ENCODE assay signal across 16 mouse cellular contexts in the genomic region with DNA sequence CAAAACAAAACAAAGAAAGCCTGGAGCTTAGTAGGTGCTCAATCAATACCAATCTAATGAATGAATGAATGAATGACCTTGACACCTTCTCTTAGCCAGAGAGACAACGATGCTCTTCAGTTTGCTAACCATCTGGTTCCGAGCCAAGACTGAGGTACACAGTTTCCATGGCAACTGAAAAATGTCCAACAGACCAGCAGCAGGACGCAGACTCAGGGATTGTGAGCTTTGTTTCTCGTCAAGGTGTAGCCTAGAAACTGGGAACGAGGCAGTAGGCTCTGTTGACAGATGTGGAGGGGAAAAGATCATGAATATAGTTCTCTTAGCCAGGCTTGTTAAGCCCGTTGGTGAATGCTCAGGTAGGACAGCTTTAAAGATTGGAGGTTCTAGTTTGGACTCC. TPM values are rescaled to one million over a fixed set of nuclear protein-coding genes. Genes with fewer than 3 reads are reported as not detected.
DNase-seq lines count a peak whose midpoint lies in the region; ATAC-seq and TF ChIP-seq lines count a peak whose summit lies in the region.
"Had no signal": no experiment of that assay in that cellular context is flagged by ENCODE, and none has a peak within 500 bp of the region (broad histone marks: within the 10 kb centered on the region; RNA-seq: fewer than 3 reads in every experiment).

No protein-coding gene starts in this region.

- TF ChIP-seq CTCF in liver, adult 2 months (IDR thresholded peaks at IDR 0.05; ENCODE audit: low read depth, low read length) = no peak

- no peak for DNase-seq in forebrain, embryonic 11.5 days (ENCODE audit: low spot score)
- DNase-seq in liver, adult 2 months (ENCODE audit: extremely low read depth, low read depth, low spot score) = peak; percentile 65
- DNase-seq in cerebellum, adult 9-10 months = peak; percentile 89
- peak; percentile 24 for DNase-seq in mesoderm, embryonic 11.5 days (ENCODE audit: low read depth, low spot score)
- no peak for DNase-seq in thymus, postnatal 0 days (ENCODE audit: low spot score)
- no peak for DNase-seq in thymus, postnatal 10 days (ENCODE audit: low spot score in 2 of 2)
- DNase-seq: adrenal gland, adult 8-10 months; B cell, adult 2 months; embryo, embryonic 11 days; heart, adult 2 months; layer of hippocampus, adult 9-11 months; lung, adult 2 months; thymus, adult 18-20 months had no signal

- no peak for TF ChIP-seq POLR2A in liver, adult 2 months (IDR thresholded peaks at IDR 0.05; ENCODE audit: extremely low read depth, insufficient read depth, low read length)

- no peaks in the 10 kb centered on the region for H3K9me3 ChIP-seq in forebrain, embryonic 12.5 days
- no peaks in the 10 kb centered on the region for H3K9me3 ChIP-seq in forebrain, embryonic 11.5 days (ENCODE audit: control insufficient read depth, low read length)
- no peaks in the 10 kb centered on the region for H3K9me3 ChIP-seq in liver, embryonic 12.5 days (replicated peaks)
- H3K9me3 ChIP-seq: limb, embryonic 10.5 days had no signal

- ATAC-seq in forebrain, embryonic 12.5 days (ENCODE audit: low FRiP score) = no peak
- no peak for ATAC-seq in forebrain, embryonic 11.5 days (replicated peaks; ENCODE audit: low FRiP score)
- ATAC-seq in liver, embryonic 12.5 days = no peak

- H3K36me3 ChIP-seq in forebrain, embryonic 12.5 days (replicated peaks) = no peaks in the 10 kb centered on the region
- H3K36me3 ChIP-seq in forebrain, embryonic 11.5 days (ENCODE audit: control insufficient read depth, insufficient read depth, low read length) = no peaks in the 10 kb centered on the region
- no peaks in the 10 kb centered on the region for H3K36me3 ChIP-seq in liver, adult 2 months (ENCODE audit: control insufficient read depth, insufficient read depth, low read length)
- peaks cover 5% of the 10 kb centered on the region; the same call in 1 of the 2 replicates for H3K36me3 ChIP-seq in liver, embryonic 12.5 days

- no peak overlapping the region for H3K4me2 ChIP-seq in forebrain, embryonic 12.5 days
- H3K4me2 ChIP-seq in forebrain, embryonic 11.5 days (ENCODE audit: low read depth, low read length, severe bottlenecking) = no peak overlapping the region
- H3K4me2 ChIP-seq in liver, embryonic 12.5 days = no peak overlapping the region

- no peak overlapping the region for H3K9ac ChIP-seq in forebrain, embryonic 12.5 days
- H3K9ac ChIP-seq in forebrain, embryonic 11.5 days (ENCODE audit: low read length) = no peak overlapping the region
- H3K9ac ChIP-seq in liver, adult 2 months (ENCODE audit: low read depth, low read length) = no peak overlapping the region
- H3K9ac ChIP-seq in liver, embryonic 12.5 days = no peak overlapping the region

- no peak overlapping the region for H3K4me3 ChIP-seq in forebrain, embryonic 12.5 days (replicated peaks)
- H3K4me3 ChIP-seq in forebrain, embryonic 11.5 days (ENCODE audit: low read depth, low read length) = no peak overlapping the region
- no peak overlapping the region for H3K4me3 ChIP-seq in liver, adult 2 months (ENCODE audit: insufficient read depth, low read depth, low read length)
- H3K4me3 ChIP-seq in liver, embryonic 12.5 days = no peak overlapping the region
- H3K4me3 ChIP-seq: heart, adult 2 months had no signal

- H3K4me1 ChIP-seq in forebrain, embryonic 12.5 days = peaks cover 15% of the 10 kb centered on the region
- H3K4me1 ChIP-seq in forebrain, embryonic 11.5 days (replicated peaks; ENCODE audit: control insufficient read depth, insufficient read depth, low read length) = peaks cover 4% of the 10 kb centered on the region; the same call in 1 of the 2 replicates
- peaks cover 2% of the 10 kb centered on the region for H3K4me1 ChIP-seq in liver, adult 2 months (ENCODE audit: control insufficient read depth, insufficient read depth, low read length)
- peaks cover 45% of the 10 kb centered on the region for H3K4me1 ChIP-seq in liver, embryonic 12.5 days

- H3K27me3 ChIP-seq in forebrain, embryonic 12.5 days = no peaks in the 10 kb centered on the region
- no peaks in the 10 kb centered on the region for H3K27me3 ChIP-seq in forebrain, embryonic 11.5 days (ENCODE audit: control insufficient read depth, insufficient read depth, low read length)
- no peaks in the 10 kb centered on the region for H3K27me3 ChIP-seq in liver, adult 2 months (ENCODE audit: control insufficient read depth, insufficient read depth, low read length)
- 0 out of 2 replicates have a peak, but pooled peaks cover 4% of the 10 kb centered on the region for H3K27me3 ChIP-seq in liver, embryonic 12.5 days (replicated peaks)

- 0 out of 2 replicates have a peak overlapping the region, but pooled peaks have one; percentile 1 for H3K27ac ChIP-seq in forebrain, embryonic 12.5 days
- no peak overlapping the region for H3K27ac ChIP-seq in forebrain, embryonic 11.5 days (ENCODE audit: low read depth, low read length)
- H3K27ac ChIP-seq in liver, adult 2 months (replicated peaks; ENCODE audit: insufficient read depth, low read depth, low read length) = no peak overlapping the region
- no peak overlapping the region for H3K27ac ChIP-seq in liver, embryonic 12.5 days
- H3K27ac ChIP-seq: heart, adult 2 months had no signal

- peaks cover 3% of the 10 kb centered on the region; the same call in 1 of the 2 replicates for H3K79me2 ChIP-seq in liver, adult 2 months (ENCODE audit: control insufficient read depth, insufficient read depth, low read length)

- WGBS in forebrain, embryonic 12.5 days = 32% methylated on average over 6 of the region's 6 CpGs
- 55% methylated on average over 6 of the region's 6 CpGs for WGBS in forebrain, embryonic 11.5 days
- WGBS in liver, adult 2 months = 21% methylated on average over 6 of the region's 6 CpGs
- 72% methylated on average over 6 of the region's 6 CpGs for WGBS in liver, embryonic 12.5 days (ENCODE audit: insufficient replicate concordance)

RNA-seq across cellular contexts. Expression of gene Patz1, which starts 1.5 kb away (rescaled TPM):
- polyA plus RNA-seq in forebrain, embryonic 12.5 days (2016; fragmentation: Nextera tagmentation; extraction: Ambion mirVana) = 126 and 128 TPM in 2 replicates
- 130 and 131 TPM in 2 replicates for polyA plus RNA-seq in forebrain, embryonic 11.5 days (2014; fragmentation: Nextera tagmentation; extraction: Ambion mirVana)
- total RNA-seq in liver, adult 2 months (2014; rRNA removed) = 4.2 and 5.8 TPM in 2 replicates
- polyA plus RNA-seq in liver, adult 2 months (2012; rRNA removed) = 4.4 and 6.0 TPM in 2 replicates
- polyA plus RNA-seq in liver, embryonic 12.5 days (2016; fragmentation: Nextera tagmentation; extraction: Ambion mirVana) = 29.0 and 30.5 TPM in 2 replicates
- 87.6 and 91.1 TPM in 2 replicates for polyA plus RNA-seq in thymus, postnatal 0 days (2015; fragmentation: Nextera tagmentation; extraction: Ambion mirVana)

RNA-seq across cellular contexts. Expression of gene Drg1, which starts 20.9 kb away (rescaled TPM):
- 268 and 271 TPM in 2 replicates for polyA plus RNA-seq in forebrain, embryonic 12.5 days (2016; fragmentation: Nextera tagmentation; extraction: Ambion mirVana)
- 289 and 299 TPM in 2 replicates for polyA plus RNA-seq in forebrain, embryonic 11.5 days (2014; fragmentation: Nextera tagmentation; extraction: Ambion mirVana)
- total RNA-seq in liver, adult 2 months (2014; rRNA removed) = 57.1 and 61.9 TPM in 2 replicates
- polyA plus RNA-seq in liver, adult 2 months (2012; rRNA removed) = 16.8 and 17.8 TPM in 2 replicates
- 167 and 169 TPM in 2 replicates for polyA plus RNA-seq in liver, embryonic 12.5 days (2016; fragmentation: Nextera tagmentation; extraction: Ambion mirVana)
- polyA plus RNA-seq in thymus, postnatal 0 days (2015; fragmentation: Nextera tagmentation; extraction: Ambion mirVana) = 246 and 250 TPM in 2 replicates

RNA-seq across cellular contexts. Expression of gene Pik3ip1, which starts 43.1 kb away (rescaled TPM):
- polyA plus RNA-seq in forebrain, embryonic 12.5 days (2016; fragmentation: Nextera tagmentation; extraction: Ambion mirVana) = 12.8 and 13.3 TPM in 2 replicates
- polyA plus RNA-seq in forebrain, embryonic 11.5 days (2014; fragmentation: Nextera tagmentation; extraction: Ambion mirVana) = 9.7 and 10.6 TPM in 2 replicates
- total RNA-seq in liver, adult 2 months (2014; rRNA removed) = 0.67 and 0.83 TPM in 2 replicates
- 0.59 and 0.77 TPM in 2 replicates for polyA plus RNA-seq in liver, adult 2 months (2012; rRNA removed)
- polyA plus RNA-seq in liver, embryonic 12.5 days (2016; fragmentation: Nextera tagmentation; extraction: Ambion mirVana) = 1.8 and 2.1 TPM in 2 replicates
- 90.2 and 94.4 TPM in 2 replicates for polyA plus RNA-seq in thymus, postnatal 0 days (2015; fragmentation: Nextera tagmentation; extraction: Ambion mirVana)

Comparison
In these comparisons a context has a peak if more than half of its experiments do, and no peak if none do; other contexts are left out.
1. DNase-seq: peak in liver, adult 2 months (single experiment), cerebellum, adult 9-10 months (single experiment) and mesoderm, embryonic 11.5 days (single experiment); none in forebrain, embryonic 11.5 days (single experiment), thymus, postnatal 0 days (single experiment) and thymus, postnatal 10 days (0 of 2).